Mouse (Mus musculus): ENCODE measurements around the gene Rsf1. TPM values are rescaled to one million over a fixed set of nuclear protein-coding genes. Genes with fewer than 3 reads are reported as not detected.

The Rsf1 gene
- polyA plus RNA-seq, 1 experiment from 2014 or later: 25.0 TPM

- H3K27ac ChIP-seq (ENCODE audit: low read depth, low read length): no peak overlapping the region
- no peak for ATAC-seq
- no peaks in the 10 kb centered on the region for H3K36me3 ChIP-seq (ENCODE audit: control insufficient read depth, insufficient read depth, low read length)
- peaks cover 8% of the 10 kb centered on the region; the same call in 1 of the 2 replicates for H3K4me1 ChIP-seq (ENCODE audit: control insufficient read depth, insufficient read depth, low read depth, low read length)
- H3K27me3 ChIP-seq (replicated peaks; ENCODE audit: control insufficient read depth, insufficient read depth, low read length): no peaks in the 10 kb centered on the region
- 88% methylated on average over 7 of the region's 7 CpGs for WGBS
- no peaks in the 10 kb centered on the region for H3K9me3 ChIP-seq (ENCODE audit: control insufficient read depth, low read length)
- no peak overlapping the region for H3K4me3 ChIP-seq (ENCODE audit: low read length)
- H3K4me2 ChIP-seq (ENCODE audit: low read length): no peak overlapping the region
- H3K9ac ChIP-seq (ENCODE audit: low read depth, low read length): no peak overlapping the region
Observed at GRCm38 (mm10) chr7:97726080-97726479, 146.4 kb downstream of the Rsf1 start.

GRCm38 (mm10) chr7:97726778-97727177 is 147.1 kb downstream of the Rsf1 start:
- Histone ChIP-seq H3K4me3 (ENCODE audit: low read length) (no peak overlapping the region), H3K27ac (ENCODE audit: low read depth, low read length) (no peak overlapping the region), H3K9me3 (ENCODE audit: control insufficient read depth, low read length) (no peaks in the 10 kb centered on the region), H3K27me3 (replicated peaks; ENCODE audit: control insufficient read depth, insufficient read depth, low read length) (no peaks in the 10 kb centered on the region), H3K4me1 (ENCODE audit: control insufficient read depth, insufficient read depth, low read depth, low read length) (peaks cover 8% of the 10 kb centered on the region; the same call in 1 of the 2 replicates), H3K4me2 (ENCODE audit: low read length) (no peak overlapping the region), H3K9ac (ENCODE audit: low read depth, low read length) (no peak overlapping the region), H3K36me3 (ENCODE audit: control insufficient read depth, insufficient read depth, low read length) (no peaks in the 10 kb centered on the region)
- 73% methylated on average over 7 of the region's 7 CpGs for WGBS
- ATAC-seq: no peak

- Histone ChIP-seq H3K36me3 (ENCODE audit: control insufficient read depth, insufficient read depth, low read length) (no peaks in the 10 kb centered on the region), H3K27me3 (replicated peaks; ENCODE audit: control insufficient read depth, insufficient read depth, low read length) (no peaks in the 10 kb centered on the region), H3K4me2 (ENCODE audit: low read length) (no peak overlapping the region), H3K27ac (ENCODE audit: low read depth, low read length) (no peak overlapping the region), H3K9ac (ENCODE audit: low read depth, low read length) (no peak overlapping the region), H3K9me3 (ENCODE audit: control insufficient read depth, low read length) (no peaks in the 10 kb centered on the region), H3K4me3 (ENCODE audit: low read length) (no peak overlapping the region), H3K4me1 (ENCODE audit: control insufficient read depth, insufficient read depth, low read depth, low read length) (peaks cover 8% of the 10 kb centered on the region; the same call in 1 of the 2 replicates)
- 25% methylated on average over 14 of the region's 14 CpGs for WGBS
- no peak for ATAC-seq
Observed at GRCm38 (mm10) chr7:97728666-97729614, 149.3 kb downstream of the Rsf1 start.

GRCm38 (mm10) chr7:97730427-97730826 is 150.7 kb downstream of the Rsf1 start:
- 37% methylated on average over 3 of the region's 3 CpGs for WGBS

GRCm38 (mm10) chr7:97733606-97734005 is 153.9 kb downstream of the Rsf1 start:
- ATAC-seq: no peak

More at GRCm38 (mm10) chr7:97730427-97730826, 150.7 kb downstream of the Rsf1 start:
- H3K27ac ChIP-seq (ENCODE audit: low read depth, low read length): no peak overlapping the region
- no peaks in the 10 kb centered on the region for H3K36me3 ChIP-seq (ENCODE audit: control insufficient read depth, insufficient read depth, low read length)
- no peaks in the 10 kb centered on the region for H3K27me3 ChIP-seq (replicated peaks; ENCODE audit: control insufficient read depth, insufficient read depth, low read length)
- ATAC-seq: no peak
- H3K9me3 ChIP-seq (ENCODE audit: control insufficient read depth, low read length): no peaks in the 10 kb centered on the region
- H3K9ac ChIP-seq (ENCODE audit: low read depth, low read length): no peak overlapping the region
- no peak overlapping the region for H3K4me2 ChIP-seq (ENCODE audit: low read length)
- H3K4me1 ChIP-seq (ENCODE audit: control insufficient read depth, insufficient read depth, low read depth, low read length): peaks cover 8% of the 10 kb centered on the region; the same call in 1 of the 2 replicates
- H3K4me3 ChIP-seq (ENCODE audit: low read length): no peak overlapping the region

GRCm38 (mm10) chr7:97735021-97735420 is 155.3 kb downstream of the Rsf1 start:
- 73% methylated on average over 8 of the region's 8 CpGs for WGBS
- no peaks in the 10 kb centered on the region for H3K9me3 ChIP-seq (ENCODE audit: control insufficient read depth, low read length)
- no peak overlapping the region; the same call in 1 of the 2 replicates for H3K4me2 ChIP-seq (ENCODE audit: low read length)
- no peak overlapping the region for H3K27ac ChIP-seq (ENCODE audit: low read depth, low read length)
- no peaks in the 10 kb centered on the region for H3K27me3 ChIP-seq (replicated peaks; ENCODE audit: control insufficient read depth, insufficient read depth, low read length)
- H3K4me3 ChIP-seq (ENCODE audit: low read length): no peak overlapping the region
- H3K9ac ChIP-seq (ENCODE audit: low read depth, low read length): no peak overlapping the region
- no peaks in the 10 kb centered on the region for H3K36me3 ChIP-seq (ENCODE audit: control insufficient read depth, insufficient read depth, low read length)
- ATAC-seq: no peak
- peaks cover 12% of the 10 kb centered on the region for H3K4me1 ChIP-seq (ENCODE audit: control insufficient read depth, insufficient read depth, low read depth, low read length)

More at GRCm38 (mm10) chr7:97733606-97734005, 153.9 kb downstream of the Rsf1 start:
- no peak overlapping the region for H3K9ac ChIP-seq (ENCODE audit: low read depth, low read length)
- no peak overlapping the region for H3K27ac ChIP-seq (ENCODE audit: low read depth, low read length)
- H3K36me3 ChIP-seq (ENCODE audit: control insufficient read depth, insufficient read depth, low read length): no peaks in the 10 kb centered on the region
- no peak overlapping the region for H3K4me3 ChIP-seq (ENCODE audit: low read length)
- H3K27me3 ChIP-seq (replicated peaks; ENCODE audit: control insufficient read depth, insufficient read depth, low read length): no peaks in the 10 kb centered on the region
- no peaks in the 10 kb centered on the region for H3K9me3 ChIP-seq (ENCODE audit: control insufficient read depth, low read length)
- H3K4me2 ChIP-seq (ENCODE audit: low read length): no peak overlapping the region
- 90% methylated on average over 5 of the region's 5 CpGs for WGBS
- H3K4me1 ChIP-seq (ENCODE audit: control insufficient read depth, insufficient read depth, low read depth, low read length): peaks cover 20% of the 10 kb centered on the region

GRCm38 (mm10) chr7:97735886-97736420 is 156.3 kb downstream of the Rsf1 start:
- WGBS: 27% methylated on average over 4 of the region's 4 CpGs
- no peak for ATAC-seq
- no peaks in the 10 kb centered on the region for H3K9me3 ChIP-seq (ENCODE audit: control insufficient read depth, low read length)
- no peak overlapping the region for H3K27ac ChIP-seq (ENCODE audit: low read depth, low read length)
- H3K4me3 ChIP-seq (ENCODE audit: low read length): no peak overlapping the region
- H3K4me1 ChIP-seq (ENCODE audit: control insufficient read depth, insufficient read depth, low read depth, low read length): peaks cover 12% of the 10 kb centered on the region
- H3K36me3 ChIP-seq (ENCODE audit: control insufficient read depth, insufficient read depth, low read length): no peaks in the 10 kb centered on the region
- peak overlapping the region; percentile 21; the same call in 1 of the 2 replicates for H3K4me2 ChIP-seq (ENCODE audit: low read length)
- H3K9ac ChIP-seq (ENCODE audit: low read depth, low read length): no peak overlapping the region
- H3K27me3 ChIP-seq (replicated peaks; ENCODE audit: control insufficient read depth, insufficient read depth, low read length): no peaks in the 10 kb centered on the region

- WGBS: 2% methylated on average over 12 of the region's 12 CpGs
- Histone ChIP-seq H3K4me2 (ENCODE audit: low read length) (peak overlapping the region; percentile 98), H3K9me3 (ENCODE audit: control insufficient read depth, low read length) (no peaks in the 10 kb centered on the region), H3K4me3 (ENCODE audit: low read length) (peak overlapping the region; percentile 82), H3K4me1 (ENCODE audit: control insufficient read depth, insufficient read depth, low read depth, low read length) (peaks cover 12% of the 10 kb centered on the region), H3K9ac (ENCODE audit: low read depth, low read length) (peak overlapping the region; percentile 85), H3K27ac (ENCODE audit: low read depth, low read length) (no peak overlapping the region; the same call in 1 of the 2 replicates), H3K36me3 (ENCODE audit: control insufficient read depth, insufficient read depth, low read length) (no peaks in the 10 kb centered on the region), H3K27me3 (replicated peaks; ENCODE audit: control insufficient read depth, insufficient read depth, low read length) (no peaks in the 10 kb centered on the region)
- no peak for ATAC-seq
Observed at GRCm38 (mm10) chr7:97737256-97737637, 157.6 kb downstream of the Rsf1 start.

All from hindbrain, embryonic 16.5 days (tissue).